8 mouse cellular contexts compared by ENCODE assay signal in the genomic region with DNA sequence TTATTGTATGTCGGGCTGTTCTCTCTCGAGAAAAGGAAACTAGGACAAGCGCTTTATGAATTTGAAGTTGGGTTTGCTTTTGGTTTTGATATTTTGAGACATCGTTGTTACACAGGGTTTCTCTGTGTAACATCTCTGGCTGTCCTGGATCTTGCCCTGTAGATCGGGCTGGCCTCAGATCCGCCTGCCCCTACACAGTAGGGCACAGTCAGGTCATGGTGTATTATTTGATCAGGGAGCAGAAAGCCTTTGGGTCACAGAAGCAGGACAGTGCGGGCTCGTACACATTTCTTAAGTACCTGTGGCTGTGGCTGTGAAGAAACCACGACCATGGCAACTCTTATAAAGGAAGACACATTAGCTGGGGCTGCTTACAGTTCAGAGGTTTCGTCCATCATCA. TPM values are rescaled to one million over a fixed set of nuclear protein-coding genes. Genes with fewer than 3 reads are reported as not detected.
A peak's percentile ranks its signal among the peaks of the same experiment; 100 is the strongest.
DNase-seq lines count a peak whose midpoint lies in the region; ATAC-seq and TF ChIP-seq lines count a peak whose summit lies in the region.

No protein-coding gene starts in this region.

- no peaks in the 10 kb centered on the region for H3K9me3 ChIP-seq in forebrain, embryonic 14.5 days (replicated peaks; ENCODE audit: control insufficient read depth, low read length)
- H3K9me3 ChIP-seq in liver, embryonic 15.5 days (replicated peaks), result no peaks in the 10 kb centered on the region

- H3K27ac ChIP-seq in gastrocnemius, adult 2 months, result peak overlapping the region; percentile 95; the same call in 1 of the 2 replicates
- H3K27ac ChIP-seq in forebrain, embryonic 14.5 days (ENCODE audit: low read depth, low read length), result no peak overlapping the region
- H3K27ac ChIP-seq in liver, embryonic 15.5 days (replicated peaks), result peak overlapping the region; percentile 80; the same call in 1 of the 2 replicates

- peak overlapping the region; percentile 88 for H3K9ac ChIP-seq in forebrain, embryonic 14.5 days (ENCODE audit: low read length)
- H3K9ac ChIP-seq in liver, embryonic 15.5 days, result peak overlapping the region; percentile 91

- ATAC-seq in forebrain, embryonic 14.5 days, result no peak
- ATAC-seq in liver, embryonic 15.5 days (ENCODE audit: insufficient read depth), result no peak

- H3K27me3 ChIP-seq in forebrain, embryonic 14.5 days (replicated peaks; ENCODE audit: control insufficient read depth, insufficient read depth, low read length), result no peaks in the 10 kb centered on the region
- H3K27me3 ChIP-seq in liver, embryonic 15.5 days, result no peaks in the 10 kb centered on the region

- peaks cover 39% of the 10 kb centered on the region for H3K36me3 ChIP-seq in forebrain, embryonic 14.5 days (ENCODE audit: control insufficient read depth, insufficient read depth, low read length)
- peaks cover 31% of the 10 kb centered on the region for H3K36me3 ChIP-seq in liver, embryonic 15.5 days (replicated peaks)

- peak overlapping the region; percentile 64 for H3K4me2 ChIP-seq in forebrain, embryonic 14.5 days (ENCODE audit: low read length)
- H3K4me2 ChIP-seq in liver, embryonic 15.5 days, result peak overlapping the region; percentile 81

- WGBS in forebrain, embryonic 14.5 days, result 30% methylated on average over 10 of the region's 10 CpGs
- WGBS in liver, embryonic 15.5 days (ENCODE audit: insufficient replicate concordance), result 15% methylated on average over 10 of the region's 10 CpGs

- intact Hi-C loops in gastrocnemius, adult 2 months (cut with DNase I), result loop anchor here (2.0 kb wide), 2 partner anchors 49 to 79 kb away; no protein-coding TSS in a partner anchor

- TF ChIP-seq CTCF in gastrocnemius, adult 2 months (IDR thresholded peaks at IDR 0.05), result no peak

- H3K4me3 ChIP-seq in gastrocnemius, adult 2 months, result peak overlapping the region; percentile 92
- peak overlapping the region; percentile 88 for H3K4me3 ChIP-seq in forebrain, embryonic 14.5 days (ENCODE audit: low read depth, low read length)
- peak overlapping the region; percentile 97 for H3K4me3 ChIP-seq in liver, embryonic 15.5 days (replicated peaks)

- no peak for DNase-seq in gastrocnemius, adult 2 months
- DNase-seq in gastrocnemius, postnatal 10 days, result no peak
- peak; percentile 12 for DNase-seq in CD4-positive helper T cell, adult 2 months (ENCODE audit: low read depth, low spot score)
- no peak for DNase-seq in forebrain, embryonic 14.5 days (ENCODE audit: low spot score)
- no peak for DNase-seq in adrenal gland, adult 2 months
- DNase-seq in gastrocnemius, postnatal 25 days, result no peak
- no peak for DNase-seq in left cerebral cortex, adult 11 months (ENCODE audit: low spot score)

- peaks cover 15% of the 10 kb centered on the region for H3K4me1 ChIP-seq in forebrain, embryonic 14.5 days (ENCODE audit: control insufficient read depth, insufficient read depth, low read length)
- peaks cover 20% of the 10 kb centered on the region for H3K4me1 ChIP-seq in liver, embryonic 15.5 days (replicated peaks)

RNA-seq across cellular contexts. Expression of a gene that starts 0.7 kb away (rescaled TPM):
- 100 to 1,000 TPM in 1 of 2 experiments, 10 to 100 TPM in 1; 90.8 to 122 TPM for total RNA-seq in gastrocnemius, adult 2 months (2021)
- 100 to 1,000 TPM; 131 to 143 TPM for total RNA-seq in gastrocnemius, postnatal 10 days (2021)
- 104 and 106 TPM in 2 replicates for polyA plus RNA-seq in forebrain, embryonic 14.5 days (2014; fragmentation: Nextera tagmentation; extraction: Ambion mirVana)
- polyA plus RNA-seq in liver, embryonic 15.5 days (2015; fragmentation: Nextera tagmentation; extraction: Ambion mirVana), result 38.9 and 44.4 TPM in 2 replicates
- total RNA-seq in adrenal gland, adult 2 months (2021), result 100 to 1,000 TPM; 273 to 311 TPM
- polyA plus RNA-seq in adrenal gland, adult 2 months (2012; rRNA removed), result 27.1 and 35.1 TPM in 2 replicates
- 100 to 1,000 TPM in 1 of 2 experiments, 10 to 100 TPM in 1; 96.9 to 110 TPM for total RNA-seq in gastrocnemius, postnatal 25 days (2021)

RNA-seq across cellular contexts. Expression of a gene that starts 36.4 kb away (rescaled TPM):
- total RNA-seq in gastrocnemius, adult 2 months (2021), result 10 to 100 TPM in 1 of 2 experiments, 1 to 10 TPM in 1; 9.2 to 11.3 TPM
- 1 to 10 TPM; 6.3 to 6.5 TPM for total RNA-seq in gastrocnemius, postnatal 10 days (2021)
- 4.5 and 4.6 TPM in 2 replicates for polyA plus RNA-seq in forebrain, embryonic 14.5 days (2014; fragmentation: Nextera tagmentation; extraction: Ambion mirVana)
- polyA plus RNA-seq in liver, embryonic 15.5 days (2015; fragmentation: Nextera tagmentation; extraction: Ambion mirVana), result 0.74 and 1.1 TPM in 2 replicates
- total RNA-seq in adrenal gland, adult 2 months (2021), result 10 to 100 TPM; 21.2 to 54.5 TPM
- polyA plus RNA-seq in adrenal gland, adult 2 months (2012; rRNA removed), result 13.2 and 21.6 TPM in 2 replicates
- 10 to 100 TPM in 1 of 2 experiments, 1 to 10 TPM in 1; 7.7 to 10.9 TPM for total RNA-seq in gastrocnemius, postnatal 25 days (2021)

RNA-seq across cellular contexts. Expression of a gene that starts 47.4 kb away (rescaled TPM):
- total RNA-seq in gastrocnemius, adult 2 months (2021), result 10 to 100 TPM; 21.4 to 24.7 TPM
- 10 to 100 TPM; 16.1 to 17.5 TPM for total RNA-seq in gastrocnemius, postnatal 10 days (2021)
- polyA plus RNA-seq in forebrain, embryonic 14.5 days (2014; fragmentation: Nextera tagmentation; extraction: Ambion mirVana), result 66.8 and 70.4 TPM in 2 replicates
- 21.5 and 23.3 TPM in 2 replicates for polyA plus RNA-seq in liver, embryonic 15.5 days (2015; fragmentation: Nextera tagmentation; extraction: Ambion mirVana)
- total RNA-seq in adrenal gland, adult 2 months (2021), result 10 to 100 TPM; 27.6 to 33.5 TPM
- polyA plus RNA-seq in adrenal gland, adult 2 months (2012; rRNA removed), result 36.7 and 42.7 TPM in 2 replicates
- total RNA-seq in gastrocnemius, postnatal 25 days (2021), result 10 to 100 TPM; 15.5 to 17.6 TPM

RNA-seq across cellular contexts. Expression of a gene that starts 47.5 kb away (rescaled TPM):
- 100 to 1,000 TPM; 111 to 127 TPM for total RNA-seq in gastrocnemius, adult 2 months (2021)
- 100 to 1,000 TPM; 112 to 114 TPM for total RNA-seq in gastrocnemius, postnatal 10 days (2021)
- polyA plus RNA-seq in forebrain, embryonic 14.5 days (2014; fragmentation: Nextera tagmentation; extraction: Ambion mirVana), result 206 and 211 TPM in 2 replicates
- polyA plus RNA-seq in liver, embryonic 15.5 days (2015; fragmentation: Nextera tagmentation; extraction: Ambion mirVana), result 111 and 116 TPM in 2 replicates
- total RNA-seq in adrenal gland, adult 2 months (2021), result 100 to 1,000 TPM; 136 to 146 TPM
- polyA plus RNA-seq in adrenal gland, adult 2 months (2012; rRNA removed), result 7.7 and 8.2 TPM in 2 replicates
- 100 to 1,000 TPM in 1 of 2 experiments, 10 to 100 TPM in 1; 91.2 to 108 TPM for total RNA-seq in gastrocnemius, postnatal 25 days (2021)
